Mouse (Mus musculus) heart, postnatal 36 days (tissue): ENCODE data around the gene Limk1. TPM values are rescaled to one million over a fixed set of nuclear protein-coding genes. Genes with fewer than 3 reads are reported as not detected.
A peak's percentile ranks its signal among the peaks of the same experiment; 100 is the strongest.

Experiments
- DNase-seq, 2 experiments: peaks; one replicate each; pipeline ENCODE4 v3.0.0; 2021 to 2022
- intact Hi-C: fragments of 180-260 bp; cut with DNase I; formaldehyde crosslinking; loops from one replicate; pipeline ENCODE4 v1.15.1; 2025
- total RNA-seq, 2 experiments: library from RNA; stranded (reverse); gene quantifications; 2 replicates each; pipeline ENCODE4 v1.2.3; 2021

Gene Limk1
- total RNA-seq, 2 experiments from 2014 or later = 4.5 to 4.9 TPM

- intact Hi-C loops = no loop called here
These were observed 49.7 kb downstream of the Limk1 start for GRCm38 (mm10) chr5:134638461-134639268.

GRCm38 (mm10) chr5:134637820-134638367 lies 50.5 kb downstream of the Limk1 start:
- intact Hi-C loops = no loop called here
- DNase-seq = no peak

More at GRCm38 (mm10) chr5:134638461-134639268, 49.7 kb downstream of the Limk1 start:
- DNase-seq = no peak

GRCm38 (mm10) chr5:134632841-134633240 lies 55.6 kb downstream of the Limk1 start:
- intact Hi-C loops = no loop called here
- no peak for DNase-seq

- intact Hi-C loops = no loop called here
- no peak for DNase-seq
These were observed 57.6 kb downstream of the Limk1 start for GRCm38 (mm10) chr5:134630835-134631234.

- no peak for DNase-seq
These were observed 58.9 kb downstream of the Limk1 start for GRCm38 (mm10) chr5:134629508-134629907.

GRCm38 (mm10) chr5:134622069-134622468 lies 66.3 kb downstream of the Limk1 start:
- intact Hi-C loops = no loop called here
- no peak for DNase-seq

More at GRCm38 (mm10) chr5:134629508-134629907, 58.9 kb downstream of the Limk1 start:
- intact Hi-C loops = no loop called here

- DNase-seq = no peak
- intact Hi-C loops = no loop called here
These were observed 67.2 kb downstream of the Limk1 start for GRCm38 (mm10) chr5:134621099-134621640.

- DNase-seq = no peak
- intact Hi-C loops = no loop called here
These were observed 67.9 kb downstream of the Limk1 start for GRCm38 (mm10) chr5:134620457-134620856.

GRCm38 (mm10) chr5:134617071-134617470 lies 71.3 kb downstream of the Limk1 start:
- intact Hi-C loops = loop anchor here (2.0 to 5.0 kb wide), 2 partner anchors 85 to 122 kb away; no protein-coding TSS in a partner anchor
- peak; percentile 68 to 82 for DNase-seq

GRCm38 (mm10) chr5:134615780-134616179 lies 72.6 kb downstream of the Limk1 start:
- intact Hi-C loops = loop anchor here (2.0 to 5.0 kb wide), 2 partner anchors 87 to 121 kb away; no protein-coding TSS in a partner anchor
- no peak for DNase-seq

GRCm38 (mm10) chr5:134615380-134615779 lies 73.0 kb downstream of the Limk1 start:
- intact Hi-C loops = loop anchor here (5.0 kb wide), 1 partner anchor 87 kb away; no protein-coding TSS in a partner anchor
- no peak for DNase-seq

- intact Hi-C loops = loop anchor here (5.0 kb wide), 1 partner anchor 87 kb away; no protein-coding TSS in a partner anchor
- no peak for DNase-seq
These were observed 73.6 kb downstream of the Limk1 start, which contains the start of gene Lat2 for GRCm38 (mm10) chr5:134614802-134615201. Gene Lat2, minus strand, starts transcription at chr5:134615025.

GRCm38 (mm10) chr5:134614296-134614695 lies 74.1 kb downstream of the Limk1 start:
- intact Hi-C loops = no loop called here
- DNase-seq = no peak

- intact Hi-C loops = no loop called here
- no peak for DNase-seq
These were observed 74.7 kb downstream of the Limk1 start for GRCm38 (mm10) chr5:134613727-134614126.

GRCm38 (mm10) chr5:134611810-134612521 lies 76.4 kb downstream of the Limk1 start:
- intact Hi-C loops = no loop called here
- DNase-seq = no peak

- DNase-seq = no peak
- intact Hi-C loops = no loop called here
These were observed 78.3 kb downstream of the Limk1 start for GRCm38 (mm10) chr5:134609916-134610643.

GRCm38 (mm10) chr5:134607121-134607520 lies 81.3 kb downstream of the Limk1 start:
- no peak for DNase-seq
- intact Hi-C loops = no loop called here

- no peak for DNase-seq
- intact Hi-C loops = no loop called here
These were observed 82.1 kb downstream of the Limk1 start for GRCm38 (mm10) chr5:134606314-134606713.
